Mouse (Mus musculus) left cerebral cortex, postnatal 25 days (tissue): ENCODE results near the gene Prap1. TPM values are rescaled to one million over a fixed set of nuclear protein-coding genes. Genes with fewer than 3 reads are reported as not detected.

ENCODE experiments used
- DNase-seq, 2 experiments: peaks; one replicate each; pipeline ENCODE4 v3.0.0; 2022; ENCODE audit warnings: low spot score in 2 of 2, mixed read lengths in 1 of 2
- intact Hi-C: fragments of 180-260 bp; cut with DNase I; formaldehyde crosslinking; loops from one replicate; pipeline ENCODE4 v1.15.1; 2025
- total RNA-seq, 2 experiments: library from RNA; stranded (reverse); gene quantifications; 2 replicates each; pipeline ENCODE4 v1.2.3; 2021

Prap1 gene
- total RNA-seq, 2 experiments from 2014 or later, result not detected

DNA sequence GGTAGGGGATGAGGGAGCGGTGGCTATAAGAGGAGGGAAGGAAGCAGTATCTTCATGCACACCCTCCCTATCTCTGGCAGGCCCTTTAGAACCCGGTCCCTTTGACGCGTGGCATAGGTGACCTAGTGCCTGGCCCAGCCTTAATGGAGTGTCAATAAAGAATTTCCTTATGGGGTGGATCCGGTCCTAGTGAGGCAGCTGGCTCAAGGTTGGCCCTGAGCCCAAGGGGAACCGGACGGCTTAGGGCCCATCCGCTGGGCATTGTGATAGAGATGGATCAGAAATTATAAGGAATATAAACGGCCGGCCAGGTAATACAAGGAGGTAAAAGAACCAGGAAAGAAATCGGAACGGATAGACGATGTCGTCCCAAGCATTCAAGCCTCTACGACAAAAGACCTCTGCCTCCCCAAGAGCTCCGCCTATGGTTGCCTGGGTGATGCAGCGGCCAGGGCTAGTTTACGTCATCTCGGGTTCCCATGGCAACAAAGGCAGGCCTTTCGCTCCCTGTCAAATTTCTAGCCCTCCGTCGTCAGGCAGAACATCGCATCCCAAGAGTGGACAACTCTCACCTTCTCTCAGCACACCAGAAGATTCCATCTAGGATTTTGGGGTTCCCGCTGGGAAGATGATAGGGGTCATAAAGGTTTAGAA, 12.6 kb upstream of the Prap1 start:
- intact Hi-C loops, result loop anchor here (1.0 to 5.0 kb wide), 2 partner anchors 36 to 397 kb away; partner anchors contain the start of gene Echs1
- peak; percentile 92 to 98 for DNase-seq

DNA sequence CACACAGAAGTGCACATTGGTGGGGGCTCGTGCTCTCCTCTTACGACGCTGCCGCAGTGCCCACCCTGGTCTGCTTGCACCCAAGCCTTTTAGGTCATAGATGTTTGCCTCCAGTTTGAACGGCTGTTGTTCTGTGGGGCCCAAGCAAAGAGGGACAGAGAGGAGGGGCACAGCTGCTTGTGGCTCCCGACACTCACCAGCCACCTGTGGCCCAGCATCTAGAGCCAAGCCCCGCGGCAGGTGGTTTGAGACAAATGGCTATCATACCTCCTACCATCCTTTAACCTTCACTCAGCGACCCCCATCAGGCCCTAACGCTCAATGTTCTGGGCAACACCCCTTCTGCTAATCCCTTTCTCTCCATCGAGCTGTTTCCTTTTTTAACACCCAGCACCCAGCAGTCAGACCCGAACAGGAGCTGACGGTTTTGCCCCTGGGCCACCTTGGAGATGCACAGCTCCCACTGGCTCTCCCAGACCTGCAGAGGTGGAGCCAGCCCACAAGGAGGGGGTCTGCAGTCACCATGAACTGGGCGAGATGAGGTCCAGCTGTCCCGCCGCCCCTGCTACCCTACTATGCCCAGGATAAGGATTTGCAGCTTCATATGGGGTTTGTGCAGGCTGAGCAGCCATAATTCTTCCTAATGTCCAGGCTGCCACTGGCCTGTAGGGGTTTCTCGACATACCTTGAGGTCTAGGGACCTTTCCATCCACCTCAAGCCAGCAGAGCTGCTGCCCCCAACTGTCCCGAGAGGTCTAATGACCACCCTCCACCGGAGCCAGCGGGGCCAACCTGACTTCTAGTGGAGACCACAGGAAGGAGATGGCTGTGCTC, 11.6 kb upstream of the Prap1 start:
- peak; percentile 48 to 63 for DNase-seq
- intact Hi-C loops, result loop anchor here (1.0 to 5.0 kb wide), 2 partner anchors 35 to 396 kb away; partner anchors contain the start of gene Echs1

DNA sequence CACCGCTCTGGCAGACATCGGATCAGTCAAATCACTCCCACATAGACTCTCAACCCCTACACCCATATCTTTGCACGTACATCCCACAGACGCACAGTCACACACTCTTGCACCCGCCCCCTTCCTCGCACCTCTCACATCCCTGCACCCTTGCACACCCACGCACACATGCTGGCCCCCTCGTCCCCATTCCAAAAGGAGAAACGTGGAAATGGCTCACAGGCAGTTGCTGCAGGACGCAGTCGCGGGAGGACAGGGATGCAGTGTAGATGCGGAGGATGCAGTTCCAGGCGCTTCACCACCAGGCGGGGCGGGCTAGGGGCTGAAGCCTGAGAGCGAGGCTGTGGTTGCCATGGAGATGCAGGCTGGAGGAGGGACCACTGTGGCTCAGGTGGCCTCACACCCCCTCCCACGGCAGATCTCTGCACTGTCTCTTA, 10.9 kb upstream of the Prap1 start, which contains the start of gene Caly:
Gene Caly (minus strand): TSS at position 307 of the 437 bp plus-strand sequence.
- peak; percentile 92 to 98 for DNase-seq
- intact Hi-C loops, result loop anchor here (5.0 kb wide), 1 partner anchor 395 kb away; no protein-coding TSS in a partner anchor

- intact Hi-C loops, result no loop called here
- no peak for DNase-seq
Observed at GRCm38 (mm10) chr7:140090601-140091000, 2.6 kb upstream of the Prap1 start.

DNA sequence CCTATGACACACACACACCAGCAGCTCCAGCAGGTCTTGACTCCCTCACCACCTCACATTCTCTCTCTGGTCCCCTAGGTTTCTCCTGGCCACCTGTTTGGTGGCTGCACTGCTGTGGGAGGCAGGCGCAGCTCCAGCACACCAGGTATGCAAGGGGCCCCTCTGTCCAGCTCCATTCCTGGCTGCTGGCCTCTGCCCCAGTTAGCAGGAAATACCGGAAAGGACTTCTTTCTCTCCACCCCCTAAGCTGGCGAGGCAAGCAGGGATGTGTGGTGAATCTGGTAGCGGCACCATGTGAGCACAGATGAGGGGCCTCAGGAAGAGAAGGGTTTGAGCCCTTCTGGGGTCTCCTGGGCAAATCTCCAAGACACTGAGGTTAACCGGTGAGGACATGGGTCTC, 1.8 kb downstream of the Prap1 start:
- DNase-seq, result no peak
- intact Hi-C loops, result no loop called here

- intact Hi-C loops, result no loop called here
- DNase-seq, result no peak
Observed at GRCm38 (mm10) chr7:140095556-140095955, 2.4 kb downstream of the Prap1 start.

- intact Hi-C loops, result no loop called here
- DNase-seq, result no peak
Observed at GRCm38 (mm10) chr7:140096055-140096454, 2.9 kb downstream of the Prap1 start.

DNA sequence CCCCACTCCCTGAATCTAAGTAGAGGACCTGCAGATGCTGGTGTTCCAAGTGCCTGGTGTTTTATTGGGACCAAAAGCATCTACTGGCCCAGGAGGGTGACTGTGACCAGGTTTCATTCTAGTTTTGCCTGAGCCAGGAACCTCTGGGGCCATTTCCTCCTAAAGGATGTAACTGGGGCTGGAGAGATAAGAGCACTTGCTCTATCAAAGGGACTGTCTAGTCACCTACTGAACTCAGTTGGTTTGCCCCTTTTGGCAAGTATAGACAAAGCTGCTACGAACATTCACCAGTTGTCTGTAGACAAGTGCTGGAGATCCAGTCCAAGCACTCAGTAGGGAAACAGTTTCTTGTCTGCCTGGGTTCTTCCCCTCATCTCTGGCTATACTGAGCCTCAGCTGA, 5.3 kb downstream of the Prap1 start:
- DNase-seq, result no peak
- intact Hi-C loops, result no loop called here

GRCm38 (mm10) chr7:140101498-140101897, 8.3 kb downstream of the Prap1 start:
- peak in 1 of 2 experiments; percentile 21 for DNase-seq
- intact Hi-C loops, result no loop called here

GRCm38 (mm10) chr7:140101993-140102860, 9.0 kb downstream of the Prap1 start, which contains the start of gene Fuom:
Gene Fuom (minus strand): TSS chr7:140102441.
- intact Hi-C loops, result no loop called here
- DNase-seq, result peak; percentile 79 to 89

- intact Hi-C loops, result no loop called here
- DNase-seq, result no peak
Observed at GRCm38 (mm10) chr7:140104009-140104408, 10.8 kb downstream of the Prap1 start.

DNA sequence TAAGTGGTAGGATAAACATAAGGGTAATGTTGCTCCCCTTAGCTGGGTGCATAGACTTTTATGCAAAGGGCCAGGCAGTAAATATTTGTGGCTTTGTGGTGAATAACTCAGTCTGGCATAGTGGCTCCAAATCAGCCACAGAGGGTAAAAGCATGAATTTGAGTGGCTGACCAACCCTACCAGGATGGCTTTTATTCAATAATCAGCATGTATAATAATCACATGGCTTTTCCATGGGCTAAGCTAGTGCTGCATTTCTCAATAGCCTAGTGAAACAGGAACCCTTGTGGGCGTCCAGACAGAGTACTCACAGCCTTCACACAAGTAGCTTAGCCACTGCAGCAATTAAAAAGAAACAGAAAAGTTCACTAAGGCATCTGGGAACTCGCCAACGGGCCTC, 18.7 kb downstream of the Prap1 start:
- DNase-seq, result no peak
- intact Hi-C loops, result no loop called here

DNA sequence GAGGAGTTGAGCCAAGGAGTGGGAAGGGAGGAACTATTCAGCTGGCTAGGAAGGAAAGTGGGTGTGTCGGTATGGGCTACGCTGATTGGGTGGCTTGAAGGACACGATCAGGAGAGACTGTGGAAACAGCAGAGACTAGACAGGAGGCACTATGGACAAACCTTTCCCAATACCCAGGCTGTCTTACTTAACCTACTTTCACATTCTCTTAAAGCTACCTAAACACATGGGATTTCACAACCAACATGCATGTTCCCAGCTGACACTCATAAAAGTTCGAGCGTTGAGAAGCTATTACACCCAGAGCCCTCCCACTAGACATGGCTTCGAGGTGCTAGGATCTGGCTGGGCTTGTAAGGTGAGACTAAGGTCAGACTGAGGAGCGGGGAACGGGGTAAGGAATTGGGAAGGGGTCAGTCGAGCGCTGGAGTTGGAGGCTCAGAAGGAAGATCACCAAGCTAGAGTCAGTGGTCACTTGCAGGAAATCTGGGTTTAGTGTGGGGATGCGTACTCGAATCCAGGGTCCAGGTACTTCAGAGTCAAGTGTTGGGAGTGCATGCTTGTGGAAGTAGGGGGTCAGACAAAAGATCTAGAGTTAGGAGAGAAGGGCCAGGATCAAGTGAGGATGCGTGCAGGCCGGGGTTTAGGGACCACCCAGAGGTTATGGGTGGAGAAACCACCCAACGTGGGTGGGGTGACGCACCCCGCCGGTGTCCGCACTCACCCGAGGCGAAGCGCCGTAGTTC, 22.6 kb downstream of the Prap1 start, which contains the start of gene Paox:
Gene Paox (plus strand): TSS at position 217 of the 746 bp plus-strand sequence.
- intact Hi-C loops, result loop anchor here (1.0 kb wide), 2 partner anchors 22 to 34 kb away; partner anchors contain the start of gene Mtg1
- DNase-seq, result peak; percentile 57 to 80

DNA sequence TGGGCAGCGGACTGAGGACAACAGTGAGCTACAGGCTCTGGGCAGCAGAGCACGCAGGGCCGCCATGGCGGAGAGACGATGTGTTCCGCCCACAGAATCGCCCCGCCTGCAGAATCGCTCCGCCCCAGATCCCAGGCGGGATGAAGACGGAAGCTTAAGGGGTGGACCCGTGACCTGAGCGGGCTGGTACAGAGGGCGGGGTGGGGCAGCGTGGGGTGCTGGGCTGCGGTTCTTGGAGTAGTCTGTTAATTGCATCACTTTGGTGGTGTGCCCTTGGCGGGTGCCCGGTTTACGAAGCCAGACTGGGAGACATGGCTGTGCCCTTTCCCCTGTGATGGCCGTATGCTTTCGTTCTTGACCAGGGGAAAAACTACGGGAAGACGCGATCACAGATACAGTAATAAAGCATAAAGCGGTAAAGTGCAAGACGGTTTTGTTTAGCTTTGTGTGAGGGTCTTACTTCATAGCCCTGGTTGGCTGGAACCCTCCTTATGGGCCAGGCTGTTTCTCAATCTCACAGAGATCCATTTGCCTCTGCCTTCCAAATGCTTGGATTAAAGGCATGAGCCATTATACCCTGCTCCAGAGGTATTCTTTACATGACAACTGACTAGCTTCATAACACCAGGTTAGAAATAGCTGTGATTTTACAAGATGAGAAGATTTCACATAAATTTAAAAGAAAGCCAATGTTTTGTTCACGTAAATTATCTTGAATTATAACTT, 23.3 kb downstream of the Prap1 start, which contains the start of gene Echs1:
Gene Echs1 (minus strand): TSS at position 148 of the 726 bp plus-strand sequence.
- intact Hi-C loops, result loop anchor here (1.0 kb wide), 2 partner anchors 21 to 35 kb away; partner anchors contain the start of gene Mtg1
- peak; percentile 83 to 91 for DNase-seq

DNA sequence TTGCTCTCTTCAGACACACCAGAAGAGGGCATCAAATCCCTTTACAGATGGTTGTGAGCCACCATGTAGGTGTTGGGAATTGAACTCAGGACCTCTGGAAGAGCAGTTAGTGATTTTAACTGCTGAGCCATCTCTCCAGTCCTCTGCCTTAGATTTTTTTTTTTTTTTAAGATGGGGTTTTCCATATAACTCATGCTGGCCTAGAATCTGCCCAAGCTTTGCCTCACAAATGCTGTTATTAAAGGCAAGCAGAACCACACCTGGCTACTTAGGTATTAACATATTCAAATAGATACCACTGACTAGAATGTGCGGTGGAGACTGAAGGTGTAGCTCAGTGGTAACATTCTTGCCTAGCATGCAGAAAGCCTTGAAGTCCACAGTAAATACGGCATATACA, 27.3 kb downstream of the Prap1 start:
- no peak for DNase-seq
- intact Hi-C loops, result no loop called here

DNA sequence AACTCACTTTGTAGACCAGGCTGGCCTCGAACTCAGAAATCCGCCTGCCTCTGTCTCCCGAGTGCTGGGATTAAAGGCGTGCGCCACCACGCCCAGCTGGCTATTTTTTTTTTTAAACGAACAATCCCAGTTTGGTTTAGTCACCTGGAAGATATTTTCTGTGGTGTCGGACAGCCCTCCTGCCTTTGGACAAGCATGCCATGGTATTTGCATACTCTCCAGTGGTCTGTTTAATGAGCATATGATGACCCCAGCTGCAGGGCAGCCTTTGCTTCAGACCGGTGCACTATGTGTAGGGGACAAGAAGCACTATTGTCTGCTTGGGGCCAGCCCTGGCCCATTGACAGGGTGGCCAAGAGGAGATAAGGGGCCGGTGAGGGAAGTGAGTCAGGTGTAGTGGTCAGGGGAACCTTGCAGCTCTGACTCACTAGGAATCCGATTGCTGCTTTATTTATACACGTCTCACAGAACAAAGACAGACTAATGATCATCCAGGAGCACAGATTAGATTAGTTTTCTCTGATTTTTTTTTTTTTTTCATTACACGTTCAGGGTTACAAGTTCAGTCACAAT, 28.2 kb downstream of the Prap1 start:
- intact Hi-C loops, result no loop called here
- no peak for DNase-seq

- intact Hi-C loops, result no loop called here
- no peak for DNase-seq
Observed at GRCm38 (mm10) chr7:140122765-140123164, 29.6 kb downstream of the Prap1 start.

GRCm38 (mm10) chr7:140124382-140124781, 31.2 kb downstream of the Prap1 start:
- intact Hi-C loops, result no loop called here
- DNase-seq, result no peak
